Mouse (Mus musculus): ENCODE results near the gene Cd8a. TPM values are rescaled to one million over a fixed set of nuclear protein-coding genes. Genes with fewer than 3 reads are reported as not detected.

The Cd8a gene
- total and polyA plus RNA-seq, 2 experiments from 2014 or later, result not detected

DNA sequence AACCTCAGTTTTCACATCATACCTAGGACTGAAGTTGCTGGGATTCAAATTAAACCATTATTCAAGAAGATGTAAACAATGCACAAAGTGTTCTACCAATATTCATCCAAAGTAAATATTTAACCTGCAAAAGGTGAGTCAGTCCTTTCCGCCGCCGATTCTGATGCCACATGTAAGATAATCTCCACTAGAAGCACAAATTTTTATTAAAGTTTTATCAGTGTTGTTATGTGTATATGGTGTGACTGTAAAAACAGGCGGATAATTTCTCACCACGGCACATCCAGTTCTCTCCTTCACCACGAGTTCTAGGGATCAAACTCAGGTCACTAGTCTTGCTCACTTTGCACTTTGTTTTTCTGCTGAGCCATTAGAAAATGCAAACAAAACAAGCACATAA, 47.6 kb downstream of the Cd8a start:
- H3K9ac ChIP-seq (replicated peaks; ENCODE audit: low read length, poor library complexity, severe bottlenecking), result no peak overlapping the region
- ATAC-seq (ENCODE audit: low FRiP score), result no peak
- DNase-seq (ENCODE audit: low spot score), result no peak
- no peaks in the 10 kb centered on the region for H3K9me3 ChIP-seq (ENCODE audit: low read length)
- H3K4me1 ChIP-seq (ENCODE audit: insufficient read depth, low read length), result no peaks in the 10 kb centered on the region
- H3K36me3 ChIP-seq (ENCODE audit: insufficient read depth, low read length), result no peaks in the 10 kb centered on the region
- 94% methylated on average over 6 of the region's 6 CpGs for WGBS
- TF ChIP-seq CTCF (IDR thresholded peaks at IDR 0.05), result no peak
- no peak overlapping the region for H3K4me3 ChIP-seq (ENCODE audit: low read depth, low read length)
- H3K27ac ChIP-seq (ENCODE audit: low read depth, low read length), result no peak overlapping the region
- H3K4me2 ChIP-seq (ENCODE audit: low read depth, low read length, poor library complexity, severe bottlenecking), result no peak overlapping the region
- no peaks in the 10 kb centered on the region for H3K27me3 ChIP-seq (ENCODE audit: insufficient read depth, low read length)

DNA sequence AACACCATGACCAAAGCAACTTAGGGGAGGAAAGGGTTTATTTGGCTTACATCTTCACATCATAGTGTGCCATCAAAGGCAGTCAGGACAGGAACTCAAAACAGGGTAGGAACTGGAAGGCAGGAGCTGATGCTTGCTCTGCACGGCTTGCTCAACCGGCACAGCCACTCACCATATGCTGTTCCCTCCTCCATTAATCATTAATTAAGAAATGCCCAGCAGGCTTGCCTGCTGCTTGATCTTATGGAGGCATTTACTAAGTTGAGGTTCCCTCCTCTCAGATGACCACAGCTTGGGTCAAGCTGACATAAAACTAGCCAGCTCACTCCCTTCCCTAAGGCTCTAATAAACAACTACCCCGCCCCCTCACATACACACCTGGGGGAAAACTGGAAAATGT, 48.9 kb downstream of the Cd8a start:
- 81% methylated on average over 3 of the region's 3 CpGs for WGBS
- H3K27me3 ChIP-seq (ENCODE audit: insufficient read depth, low read length), result no peaks in the 10 kb centered on the region
- H3K9ac ChIP-seq (replicated peaks; ENCODE audit: low read length, poor library complexity, severe bottlenecking), result no peak overlapping the region
- no peak overlapping the region for H3K27ac ChIP-seq (ENCODE audit: low read depth, low read length)
- H3K36me3 ChIP-seq (ENCODE audit: insufficient read depth, low read length), result 0 out of 2 replicates have a peak, but pooled peaks cover 3% of the 10 kb centered on the region
- no peaks in the 10 kb centered on the region for H3K9me3 ChIP-seq (ENCODE audit: low read length)
- no peak for ATAC-seq (ENCODE audit: low FRiP score)
- no peaks in the 10 kb centered on the region for H3K4me1 ChIP-seq (ENCODE audit: insufficient read depth, low read length)
- no peak for DNase-seq (ENCODE audit: low spot score)
- TF ChIP-seq CTCF (IDR thresholded peaks at IDR 0.05), result no peak
- H3K4me2 ChIP-seq (ENCODE audit: low read depth, low read length, poor library complexity, severe bottlenecking), result no peak overlapping the region
- H3K4me3 ChIP-seq (ENCODE audit: low read depth, low read length), result no peak overlapping the region

DNA sequence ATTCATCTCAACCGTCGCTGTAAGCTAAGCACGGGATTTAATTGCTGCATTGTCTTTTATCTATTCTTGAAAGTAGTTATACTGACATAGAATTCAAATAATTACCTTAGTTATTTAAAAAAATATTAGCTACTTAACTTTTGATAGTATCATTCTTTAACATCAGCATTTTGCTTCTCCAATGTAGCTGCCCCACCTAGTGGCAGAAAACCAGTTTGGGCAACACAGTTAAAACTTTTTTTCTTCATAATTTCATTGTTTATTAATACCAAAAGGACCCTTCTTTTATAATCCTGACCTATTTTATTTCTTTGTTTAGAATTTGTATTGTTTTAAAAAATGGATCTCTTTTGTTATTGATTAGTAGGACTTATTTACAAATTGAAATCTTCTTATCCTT, 49.9 kb downstream of the Cd8a start:
- Histone ChIP-seq H3K4me1 (ENCODE audit: insufficient read depth, low read length) (no peaks in the 10 kb centered on the region), H3K9ac (replicated peaks; ENCODE audit: low read length, poor library complexity, severe bottlenecking) (no peak overlapping the region), H3K4me3 (ENCODE audit: low read depth, low read length) (no peak overlapping the region), H3K27ac (ENCODE audit: low read depth, low read length) (no peak overlapping the region), H3K9me3 (ENCODE audit: low read length) (no peaks in the 10 kb centered on the region), H3K36me3 (ENCODE audit: insufficient read depth, low read length) (peaks cover 6% of the 10 kb centered on the region; the same call in 1 of the 2 replicates), H3K4me2 (ENCODE audit: low read depth, low read length, poor library complexity, severe bottlenecking) (no peak overlapping the region), H3K27me3 (ENCODE audit: insufficient read depth, low read length) (no peaks in the 10 kb centered on the region)
- 85% methylated on average over 3 of the region's 3 CpGs for WGBS
- peak; percentile 76 for TF ChIP-seq CTCF (IDR thresholded peaks at IDR 0.05)
- peak; percentile 29 for DNase-seq (ENCODE audit: low spot score)
- ATAC-seq (ENCODE audit: low FRiP score), result no peak

DNA sequence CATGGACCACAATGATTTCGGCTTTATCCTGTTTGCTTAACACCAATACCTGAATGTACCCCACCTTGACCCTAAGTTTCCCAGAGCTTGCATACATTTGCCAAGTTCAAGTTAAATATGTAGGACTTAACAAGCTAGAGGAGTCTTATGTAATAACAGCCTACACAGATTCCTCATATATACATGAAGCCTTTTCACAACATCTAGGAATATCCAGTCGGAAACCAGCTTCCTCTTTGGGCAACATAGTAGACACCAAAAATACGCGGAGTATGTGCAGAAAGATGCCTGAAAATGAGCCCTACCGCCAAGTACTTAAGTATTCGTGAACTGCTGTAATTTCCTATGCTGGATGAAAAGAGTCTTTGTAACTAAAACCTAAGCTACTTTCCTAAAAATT, 52.5 kb downstream of the Cd8a start:
- no peak for TF ChIP-seq CTCF (IDR thresholded peaks at IDR 0.05)
- Histone ChIP-seq H3K4me1 (ENCODE audit: insufficient read depth, low read length) (no peaks in the 10 kb centered on the region), H3K9ac (replicated peaks; ENCODE audit: low read length, poor library complexity, severe bottlenecking) (no peak overlapping the region), H3K36me3 (ENCODE audit: insufficient read depth, low read length) (peaks cover 6% of the 10 kb centered on the region; the same call in 1 of the 2 replicates), H3K4me3 (ENCODE audit: low read depth, low read length) (no peak overlapping the region), H3K4me2 (ENCODE audit: low read depth, low read length, poor library complexity, severe bottlenecking) (no peak overlapping the region), H3K9me3 (ENCODE audit: low read length) (no peaks in the 10 kb centered on the region), H3K27ac (ENCODE audit: low read depth, low read length) (no peak overlapping the region), H3K27me3 (ENCODE audit: insufficient read depth, low read length) (no peaks in the 10 kb centered on the region)
- ATAC-seq (ENCODE audit: low FRiP score) (no peak), DNase-seq (ENCODE audit: low spot score) (no peak)
- WGBS, result 90% methylated on average over 6 of the region's 6 CpGs

DNA sequence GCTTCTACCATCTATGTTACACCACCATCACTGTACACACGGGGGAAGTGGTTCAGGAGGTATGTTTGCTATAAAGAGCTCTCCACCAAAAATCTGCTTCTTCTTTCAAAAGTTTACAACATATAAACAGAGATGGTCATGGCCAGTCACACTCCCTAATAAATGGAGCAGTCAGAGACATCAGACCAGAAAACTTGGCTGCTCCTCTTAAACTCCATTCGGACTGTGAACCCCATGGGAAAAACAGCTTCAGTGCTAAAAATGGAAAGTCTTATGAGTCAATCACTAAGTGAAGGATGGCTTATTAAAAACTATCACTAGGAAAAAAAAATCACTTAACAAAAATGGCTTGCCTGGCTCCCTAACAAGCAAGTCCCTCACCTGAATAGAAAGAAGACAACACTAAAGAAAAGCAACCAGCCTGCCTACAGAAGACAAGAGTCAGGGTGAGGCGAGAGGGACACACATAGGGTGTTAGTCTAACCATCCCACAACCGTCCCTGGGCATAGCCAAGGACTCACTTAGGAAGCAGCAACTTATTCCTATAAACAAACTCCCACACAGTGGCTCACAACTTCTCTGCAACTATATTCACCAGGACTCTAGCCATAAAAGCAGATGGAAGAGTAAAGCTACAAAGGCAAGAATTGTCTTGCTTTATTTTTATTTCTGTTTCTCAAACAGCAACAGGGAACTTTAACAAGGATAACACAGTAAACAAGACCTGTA, 54.9 kb downstream of the Cd8a start:
- Histone ChIP-seq H3K27me3 (ENCODE audit: insufficient read depth, low read length) (no peaks in the 10 kb centered on the region), H3K9me3 (ENCODE audit: low read length) (no peaks in the 10 kb centered on the region), H3K4me2 (ENCODE audit: low read depth, low read length, poor library complexity, severe bottlenecking) (no peak overlapping the region), H3K4me1 (ENCODE audit: insufficient read depth, low read length) (no peaks in the 10 kb centered on the region), H3K9ac (replicated peaks; ENCODE audit: low read length, poor library complexity, severe bottlenecking) (no peak overlapping the region), H3K27ac (ENCODE audit: low read depth, low read length) (no peak overlapping the region), H3K4me3 (ENCODE audit: low read depth, low read length) (no peak overlapping the region), H3K36me3 (ENCODE audit: insufficient read depth, low read length) (peaks cover 6% of the 10 kb centered on the region; the same call in 1 of the 2 replicates)
- DNase-seq (ENCODE audit: low spot score), result no peak
- no peak for TF ChIP-seq CTCF (IDR thresholded peaks at IDR 0.05)
- WGBS, result 85% methylated on average over 4 of the region's 4 CpGs
- no peak for ATAC-seq (ENCODE audit: low FRiP score)

Other genes with a start within 250 kb of the Cd8a start
- 3.7 and 7.3 TPM in 2 replicates for gene Thnsl2, start 229.0 kb upstream of the Cd8a start, total RNA-seq (2014; rRNA removed)
- gene Thnsl2, start 229.0 kb upstream of the Cd8a start, polyA plus RNA-seq (2015; fragmentation: Nextera tagmentation; extraction: Ambion mirVana), result 4.9 and 5.4 TPM in 2 replicates
- gene Fabp1, start 173.6 kb upstream of the Cd8a start, total RNA-seq (2014; rRNA removed), result not detected in 2 replicates
- not detected in 2 replicates for gene Fabp1, start 173.6 kb upstream of the Cd8a start, polyA plus RNA-seq (2015; fragmentation: Nextera tagmentation; extraction: Ambion mirVana)
- gene Krcc1, start 101.8 kb upstream of the Cd8a start, total RNA-seq (2014; rRNA removed), result 11.9 and 13.9 TPM in 2 replicates
- 15.0 and 15.6 TPM in 2 replicates for gene Krcc1, start 101.8 kb upstream of the Cd8a start, polyA plus RNA-seq (2015; fragmentation: Nextera tagmentation; extraction: Ambion mirVana)
- gene Smyd1, start 51.2 kb upstream of the Cd8a start, total RNA-seq (2014; rRNA removed), result 1.3 and 1.9 TPM in 2 replicates
- gene Smyd1, start 51.2 kb upstream of the Cd8a start, polyA plus RNA-seq (2015; fragmentation: Nextera tagmentation; extraction: Ambion mirVana), result 0.30 and 0.36 TPM in 2 replicates
- not detected in 2 replicates for gene Cd8b1, start 50.6 kb upstream of the Cd8a start, total RNA-seq (2014; rRNA removed)
- gene Cd8b1, start 50.6 kb upstream of the Cd8a start, polyA plus RNA-seq (2015; fragmentation: Nextera tagmentation; extraction: Ambion mirVana), result not detected in 2 replicates
- gene Rmnd5a, start 67.2 kb downstream of the Cd8a start, total RNA-seq (2014; rRNA removed), result 41.8 and 54.7 TPM in 2 replicates
- gene Rmnd5a, start 67.2 kb downstream of the Cd8a start, polyA plus RNA-seq (2015; fragmentation: Nextera tagmentation; extraction: Ambion mirVana), result 6.5 and 7.8 TPM in 2 replicates
- 33.9 and 39.6 TPM in 2 replicates for gene Rnf103, start 120.5 kb downstream of the Cd8a start, total RNA-seq (2014; rRNA removed)
- 21.5 and 23.2 TPM in 2 replicates for gene Rnf103, start 120.5 kb downstream of the Cd8a start, polyA plus RNA-seq (2015; fragmentation: Nextera tagmentation; extraction: Ambion mirVana)
- 56.0 and 59.9 TPM in 2 replicates for gene Chmp3, start 170.4 kb downstream of the Cd8a start, total RNA-seq (2014; rRNA removed)
- gene Chmp3, start 170.4 kb downstream of the Cd8a start, polyA plus RNA-seq (2015; fragmentation: Nextera tagmentation; extraction: Ambion mirVana), result 52.4 and 56.1 TPM in 2 replicates